Mouse (Mus musculus): ENCODE results near the gene Apaf1. TPM values are rescaled to one million over a fixed set of nuclear protein-coding genes. Genes with fewer than 3 reads are reported as not detected.

Gene Apaf1
- total and polyA plus RNA-seq, 3 experiments = 16.0 to 27.3 (median 22.1) TPM

- Histone ChIP-seq H3K36me3 (replicated peaks in 1 of 2; ENCODE audit: control insufficient read depth in 1 of 2, insufficient read depth in 1 of 2, low read length in 1 of 2) (peaks cover 34 to 43% of the 10 kb centered on the region in 2 experiments), H3K79me2 (replicated peaks; ENCODE audit: control insufficient read depth, extremely low read depth, insufficient read depth, poor library complexity, severe bottlenecking) (peaks cover 31% of the 10 kb centered on the region), H3K9ac (ENCODE audit: insufficient read depth, low read depth) (peak overlapping the region; percentile 71), H3K4me2 (ENCODE audit: insufficient read depth, low read depth, poor library complexity, severe bottlenecking) (peak overlapping the region; percentile 50), H3K4me1 (ENCODE audit: control insufficient read depth in 1 of 2, insufficient read depth in 2 of 2) (peaks cover 9 to 45% of the 10 kb centered on the region in 2 experiments; a peak in 3 of 4 replicates), H3K27me3 (replicated peaks) (no peaks in the 10 kb centered on the region), H3K9me3 (replicated peaks; ENCODE audit: low read length) (no peaks in the 10 kb centered on the region), H3K27ac (ENCODE audit: insufficient read depth, low read depth) (no peak overlapping the region), H3K4me3 (replicated peaks in 1 of 3; ENCODE audit: low read depth in 2 of 3, low read length in 2 of 3, poor library complexity in 1 of 3) (peak overlapping the region; percentile 81 to 99 (median 88))
- peak; percentile 68 for TF ChIP-seq BHLHE40 (IDR thresholded peaks at IDR 0.05; ENCODE audit: low read depth, low read length)
- TF ChIP-seq MYC (IDR thresholded peaks at IDR 0.05; ENCODE audit: low read depth, low read length) = no peak
- 0 out of 2 replicates have a peak, but pooled peaks have one; percentile 11 for TF ChIP-seq MXI1 (IDR thresholded peaks at IDR 0.05; ENCODE audit: low read depth, low read length)
- dilution Hi-C loops (cut with MboI; ENCODE audit: extremely low pct_ligation_motif_present, extremely low pct_unique_long_range_greater_than_20kb, low sequenced_read_pairs) = no loop called here
- in situ Hi-C loops (cut with MboI; ENCODE audit: low pct_ligation_motif_present, low pct_unique_long_range_greater_than_20kb, low sequenced_read_pairs) = no loop called here
- no peak for DNase-seq (ENCODE audit: extremely low read depth)
These were observed 40.1 kb upstream of the Apaf1 start for GRCm38 (mm10) chr10:91122646-91123045.

- Histone ChIP-seq H3K79me2 (replicated peaks; ENCODE audit: control insufficient read depth, extremely low read depth, insufficient read depth, poor library complexity, severe bottlenecking) (peaks cover 15% of the 10 kb centered on the region), H3K4me1 (ENCODE audit: control insufficient read depth in 1 of 2, insufficient read depth in 2 of 2) (peaks cover 5 to 43% of the 10 kb centered on the region in 2 experiments; a peak in 3 of 4 replicates), H3K27ac (ENCODE audit: insufficient read depth, low read depth) (no peak overlapping the region), H3K36me3 (replicated peaks in 1 of 2; ENCODE audit: control insufficient read depth in 1 of 2, insufficient read depth in 1 of 2, low read length in 1 of 2) (peaks cover 62 to 85% of the 10 kb centered on the region in 2 experiments), H3K27me3 (replicated peaks) (no peaks in the 10 kb centered on the region), H3K4me2 (ENCODE audit: insufficient read depth, low read depth, poor library complexity, severe bottlenecking) (no peak overlapping the region), H3K4me3 (replicated peaks in 1 of 3; ENCODE audit: low read depth in 2 of 3, low read length in 2 of 3, poor library complexity in 1 of 3) (no peak overlapping the region), H3K9me3 (replicated peaks; ENCODE audit: low read length) (no peaks in the 10 kb centered on the region), H3K9ac (ENCODE audit: insufficient read depth, low read depth) (no peak overlapping the region)
- dilution Hi-C loops (cut with MboI; ENCODE audit: extremely low pct_ligation_motif_present, extremely low pct_unique_long_range_greater_than_20kb, low sequenced_read_pairs) (no loop called here), in situ Hi-C loops (cut with MboI; ENCODE audit: low pct_ligation_motif_present, low pct_unique_long_range_greater_than_20kb, low sequenced_read_pairs) (no loop called here)
- TF ChIP-seq ELF1 (IDR thresholded peaks at IDR 0.05; ENCODE audit: low read depth, low read length) = no peak
- TF ChIP-seq UBTF (IDR thresholded peaks at IDR 0.05; ENCODE audit: low read depth, low read length) = no peak
- TF ChIP-seq POLR2A (IDR thresholded peaks at IDR 0.05; ENCODE audit: low read depth, low read length) = 0 out of 2 replicates have a peak, but pooled peaks have one; percentile 18
- no peak for TF ChIP-seq ZMIZ1 (IDR thresholded peaks at IDR 0.05; ENCODE audit: low read depth, low read length)
- no peak for TF ChIP-seq RAD21 (IDR thresholded peaks at IDR 0.05; ENCODE audit: low read depth, low read length)
- no peak for TF ChIP-seq CHD1 (IDR thresholded peaks at IDR 0.05; ENCODE audit: low read depth, low read length)
- 0 out of 4 replicates have a peak, but pooled peaks of 1 of the 2 experiments have one; percentile 6 for TF ChIP-seq CTCF (conservative IDR thresholded peaks at IDR 0.05 in 1 of 2, IDR thresholded peaks at IDR 0.05 in 1 of 2; ENCODE audit: low read depth in 2 of 2, low read length in 2 of 2)
- DNase-seq (ENCODE audit: extremely low read depth) = peak; percentile 48
These were observed 34.4 kb upstream of the Apaf1 start for GRCm38 (mm10) chr10:91116958-91117357.

DNA sequence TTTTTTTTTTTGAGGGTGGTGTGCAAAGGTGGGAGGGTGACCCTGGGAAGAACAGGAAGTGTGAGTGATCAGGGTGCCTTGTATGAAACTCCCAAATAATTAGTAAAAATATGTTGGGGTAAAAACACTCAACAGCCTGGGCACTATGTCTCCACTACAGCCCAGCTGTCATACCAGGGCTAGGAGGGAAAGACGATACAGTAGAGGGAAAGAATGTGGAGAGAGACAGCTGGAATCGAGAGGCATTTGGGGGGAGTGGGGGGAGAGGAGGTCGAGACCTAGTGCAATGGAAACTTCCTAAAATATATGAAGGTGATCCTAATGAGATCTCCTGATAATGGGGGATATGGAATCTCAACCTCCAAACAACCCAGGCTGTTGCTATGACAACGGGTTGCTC is 27.3 kb upstream of the Apaf1 start:
- Histone ChIP-seq H3K4me3 (replicated peaks in 1 of 3; ENCODE audit: low read depth in 2 of 3, low read length in 2 of 3, poor library complexity in 1 of 3) (no peak overlapping the region), H3K27me3 (replicated peaks) (no peaks in the 10 kb centered on the region), H3K4me1 (ENCODE audit: control insufficient read depth in 1 of 2, insufficient read depth in 2 of 2) (no peaks in the 10 kb centered on the region), H3K9ac (ENCODE audit: insufficient read depth, low read depth) (no peak overlapping the region), H3K79me2 (replicated peaks; ENCODE audit: control insufficient read depth, extremely low read depth, insufficient read depth, poor library complexity, severe bottlenecking) (no peaks in the 10 kb centered on the region), H3K9me3 (replicated peaks; ENCODE audit: low read length) (no peaks in the 10 kb centered on the region), H3K27ac (ENCODE audit: insufficient read depth, low read depth) (no peak overlapping the region), H3K4me2 (ENCODE audit: insufficient read depth, low read depth, poor library complexity, severe bottlenecking) (no peak overlapping the region), H3K36me3 (replicated peaks in 1 of 2; ENCODE audit: control insufficient read depth in 1 of 2, insufficient read depth in 1 of 2, low read length in 1 of 2) (peaks cover 10 to 18% of the 10 kb centered on the region in 2 experiments)
- TF ChIP-seq TCF12 (IDR thresholded peaks at IDR 0.05; ENCODE audit: low read depth, low read length) (no peak), NRF1 (IDR thresholded peaks at IDR 0.05; ENCODE audit: low read depth, low read length) (no peak)
- dilution Hi-C loops (cut with MboI; ENCODE audit: extremely low pct_ligation_motif_present, extremely low pct_unique_long_range_greater_than_20kb, low sequenced_read_pairs) (no loop called here), in situ Hi-C loops (cut with MboI; ENCODE audit: low pct_ligation_motif_present, low pct_unique_long_range_greater_than_20kb, low sequenced_read_pairs) (no loop called here)
- no peak for DNase-seq (ENCODE audit: extremely low read depth)
